Mouse (Mus musculus) ES-E14 (cell line): ENCODE data around the gene Dcdc2a. TPM values are rescaled to one million over a fixed set of nuclear protein-coding genes. Genes with fewer than 3 reads are reported as not detected.

Source experiments
- DNase-seq: peaks from one replicate; pipeline ENCODE4 v3.0.0-alpha.2; 2013; ENCODE audit warnings: low read depth, low spot score
- H3K27ac ChIP-seq: 2 replicates; pipeline ENCODE4 v1.5.1; 2012; ENCODE audit warnings: low read depth, mild to moderate bottlenecking, low read length, moderate library complexity, mixed read lengths; ENCODE audit not compliant: poor library complexity, insufficient read depth, severe bottlenecking
- H3K36me3 ChIP-seq: 2 replicates; pipeline ENCODE4 v1.6.1; 2012; ENCODE audit warnings: mild to moderate bottlenecking, low read length, moderate library complexity, mixed read lengths; ENCODE audit not compliant: control insufficient read depth, poor library complexity, insufficient read depth, severe bottlenecking
- H3K4me1 ChIP-seq, 2 experiments: fragments of 150-350 bp in 1 of 2; sonication (generic) in 1 of 2; 2 replicates each; pipeline ENCODE4 v1.6.1; 2012; ENCODE audit warnings: low read length in 2 of 2, mild to moderate bottlenecking in 1 of 2, mixed read lengths in 1 of 2; ENCODE audit not compliant: control insufficient read depth in 2 of 2, insufficient read depth in 2 of 2, poor library complexity in 1 of 2
- H3K4me3 ChIP-seq, 2 experiments: fragments of 150-350 bp in 1 of 2; sonication (generic) in 1 of 2; 2 replicates each; pipeline ENCODE4 v1.5.1; 2012; ENCODE audit warnings: low read length in 2 of 2, low read depth in 1 of 2, mild to moderate bottlenecking in 1 of 2, mixed read lengths in 1 of 2; ENCODE audit not compliant: insufficient read depth in 1 of 2, poor library complexity in 1 of 2, severe bottlenecking in 1 of 2
- H3K9ac ChIP-seq: 2 replicates; pipeline ENCODE4 v1.6.1; 2012; ENCODE audit warnings: low read depth, mild to moderate bottlenecking, low read length, mixed read lengths; ENCODE audit not compliant: poor library complexity, insufficient read depth, severe bottlenecking
- H3K9me3 ChIP-seq: fragments of 150-350 bp; sonication (generic); 2 replicates; pipeline ENCODE4 v1.6.1; 2012; ENCODE audit warnings: low read depth, mild to moderate bottlenecking, low read length; ENCODE audit not compliant: control insufficient read depth, insufficient read depth
- CHD2 ChIP-seq: IDR thresholded peaks from 2 replicates; pipeline ENCODE4 v1.6.1; 2014; ENCODE audit warnings: mild to moderate bottlenecking, low read depth, low read length, inconsistent platforms
- HCFC1 ChIP-seq: IDR thresholded peaks from 2 replicates; pipeline ENCODE4 v1.6.1; 2012; ENCODE audit warnings: low read length, inconsistent platforms, borderline replicate concordance; ENCODE audit not compliant: insufficient read depth
- MAFK ChIP-seq: IDR thresholded peaks from 2 replicates; pipeline ENCODE4 v1.6.1; 2014; ENCODE audit warnings: mild to moderate bottlenecking, low read depth, low read length, inconsistent platforms; ENCODE audit not compliant: insufficient read depth
- ZC3H11A ChIP-seq: IDR thresholded peaks from 2 replicates; pipeline ENCODE4 v1.6.1; 2012; ENCODE audit warnings: low read depth, mild to moderate bottlenecking, inconsistent platforms, low read length, borderline replicate concordance
- ZNF384 ChIP-seq: IDR thresholded peaks from 2 replicates; pipeline ENCODE4 v1.6.1; 2012; ENCODE audit warnings: low read depth, low read length, inconsistent platforms
- in situ Hi-C, 2 experiments: fragments of 600-800 bp; cut with MboI; formaldehyde crosslinking; loops; one replicate each; pipeline ENCODE4 v1.15.1; 2025; ENCODE audit warnings: low sequenced_read_pairs in 2 of 2, inconsistent platforms in 1 of 2; ENCODE audit not compliant: unreplicated experiment in 2 of 2
- total RNA-seq: library from RNA; depleted of rRNA; stranded (reverse); fragments of 300-350 nt; gene quantifications from 2 replicates; pipeline ENCODE4 v1.2.3, GENCODE M21; 2012

Dcdc2a gene
- total RNA-seq, 1 experiment: 0.67 TPM

- Histone ChIP-seq H3K36me3 (no peaks in the 10 kb centered on the region), H3K9ac (no peak overlapping the region), H3K27ac (no peak overlapping the region), H3K4me1 (no peaks in the 10 kb centered on the region), H3K9me3 (peaks cover 6% of the 10 kb centered on the region), H3K4me3 (peak overlapping the region; percentile 51 to 56)
- in situ Hi-C loops: no loop called here
- TF ChIP-seq ZNF384: no peak
- peak; percentile 59 for DNase-seq
Observed at GRCm38 (mm10) chr13:25055111-25055554, 671 bp upstream of the Dcdc2a start.

GRCm38 (mm10) chr13:25066659-25067058, 10.9 kb downstream of the Dcdc2a start:
- Histone ChIP-seq H3K4me3 (no peak overlapping the region), H3K9me3 (no peaks in the 10 kb centered on the region), H3K4me1 (no peaks in the 10 kb centered on the region; a peak in 1 of 4 replicates), H3K9ac (no peak overlapping the region), H3K36me3 (no peaks in the 10 kb centered on the region), H3K27ac (no peak overlapping the region)
- in situ Hi-C loops: no loop called here
- DNase-seq: no peak
- no peak for TF ChIP-seq ZC3H11A
- TF ChIP-seq CHD2: no peak
- TF ChIP-seq ZNF384: no peak
- TF ChIP-seq HCFC1: no peak
- TF ChIP-seq MAFK: no peak

DNA sequence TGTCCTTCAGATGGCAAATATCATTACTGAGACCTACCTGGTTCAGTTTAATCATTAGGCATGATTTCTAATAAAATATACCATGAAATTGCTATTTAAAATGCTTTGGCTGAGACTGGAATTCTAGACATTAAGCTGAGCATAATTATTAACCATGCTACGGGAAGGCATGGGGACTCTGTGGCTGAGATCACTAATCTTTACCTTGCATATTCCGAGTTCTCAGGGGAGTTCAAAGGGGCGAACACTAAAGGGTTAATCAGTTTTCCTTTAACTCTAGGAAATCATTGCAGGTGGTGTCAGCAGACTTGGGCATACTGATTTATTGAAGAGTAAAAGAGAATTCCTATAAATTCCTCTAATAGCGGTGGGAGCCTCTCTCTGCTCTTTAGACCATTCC, 11.4 kb downstream of the Dcdc2a start:
- H3K27ac ChIP-seq: no peak overlapping the region
- in situ Hi-C loops: no loop called here
- no peaks in the 10 kb centered on the region for H3K36me3 ChIP-seq
- no peaks in the 10 kb centered on the region; a peak in 1 of 4 replicates for H3K4me1 ChIP-seq
- no peak for TF ChIP-seq HCFC1
- TF ChIP-seq MAFK: no peak
- no peak for TF ChIP-seq ZNF384
- no peak for TF ChIP-seq CHD2
- TF ChIP-seq ZC3H11A: no peak
- no peaks in the 10 kb centered on the region for H3K9me3 ChIP-seq
- H3K9ac ChIP-seq: no peak overlapping the region
- H3K4me3 ChIP-seq: no peak overlapping the region
- DNase-seq: no peak

DNA sequence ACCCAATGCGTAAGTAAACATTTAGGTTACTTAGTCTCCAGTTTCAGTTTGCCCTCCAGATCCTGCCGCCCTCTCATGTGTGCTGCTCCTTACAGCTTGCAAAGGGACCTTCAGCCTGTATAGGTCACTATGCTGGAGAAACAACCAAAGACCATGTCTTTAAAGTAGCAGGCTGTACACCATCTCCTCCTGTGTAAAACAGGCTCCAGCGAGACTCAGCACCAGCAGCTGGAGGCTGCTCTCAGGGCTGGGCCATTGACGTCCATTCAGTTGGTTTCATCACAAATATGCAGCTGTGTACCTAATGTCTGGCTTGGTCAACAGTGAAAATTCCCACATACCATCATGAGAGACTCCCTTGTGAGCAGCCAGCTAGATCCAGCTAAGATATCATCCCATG, 14.0 kb downstream of the Dcdc2a start:
- H3K27ac ChIP-seq: no peak overlapping the region
- H3K36me3 ChIP-seq: no peaks in the 10 kb centered on the region
- no peak overlapping the region for H3K9ac ChIP-seq
- in situ Hi-C loops: no loop called here
- H3K4me1 ChIP-seq: no peaks in the 10 kb centered on the region
- TF ChIP-seq HCFC1 (no peak), ZC3H11A (no peak), CHD2 (no peak), MAFK (no peak), ZNF384 (no peak)
- no peak overlapping the region for H3K4me3 ChIP-seq
- no peaks in the 10 kb centered on the region for H3K9me3 ChIP-seq
- no peak for DNase-seq

DNA sequence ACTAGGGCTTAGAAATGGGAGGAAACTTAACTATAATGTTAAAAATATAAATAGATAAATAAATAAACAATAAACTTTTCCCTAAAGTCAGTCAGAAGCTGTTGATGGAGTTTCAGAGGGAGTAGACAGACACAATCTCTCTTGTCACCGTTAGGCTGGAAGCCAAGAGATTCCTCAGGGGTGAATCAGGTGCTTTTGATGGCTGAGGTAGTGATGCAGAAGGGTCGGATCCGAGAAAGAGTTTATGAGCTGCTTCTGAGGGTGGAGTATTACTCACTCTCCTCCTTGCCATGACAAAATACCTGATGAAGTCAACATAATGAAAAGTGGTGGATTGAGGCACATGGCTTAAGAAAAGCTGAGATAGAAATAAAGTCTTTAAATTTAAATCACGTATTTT, 15.0 kb downstream of the Dcdc2a start:
- Histone ChIP-seq H3K4me1 (no peaks in the 10 kb centered on the region), H3K27ac (no peak overlapping the region), H3K9ac (no peak overlapping the region), H3K36me3 (no peaks in the 10 kb centered on the region), H3K9me3 (no peaks in the 10 kb centered on the region), H3K4me3 (no peak overlapping the region)
- in situ Hi-C loops: no loop called here
- TF ChIP-seq ZC3H11A (no peak), ZNF384 (no peak), HCFC1 (no peak), MAFK (no peak), CHD2 (no peak)
- no peak for DNase-seq
